Mouse (Mus musculus): ENCODE measurements at regions not wholly inside any gene's neighbourhood (a gene's known extent, or its start where the extent isn't known, plus 50 kb on each side); places are given as distances from the start of the nearest gene placed in this dataset.

DNA sequence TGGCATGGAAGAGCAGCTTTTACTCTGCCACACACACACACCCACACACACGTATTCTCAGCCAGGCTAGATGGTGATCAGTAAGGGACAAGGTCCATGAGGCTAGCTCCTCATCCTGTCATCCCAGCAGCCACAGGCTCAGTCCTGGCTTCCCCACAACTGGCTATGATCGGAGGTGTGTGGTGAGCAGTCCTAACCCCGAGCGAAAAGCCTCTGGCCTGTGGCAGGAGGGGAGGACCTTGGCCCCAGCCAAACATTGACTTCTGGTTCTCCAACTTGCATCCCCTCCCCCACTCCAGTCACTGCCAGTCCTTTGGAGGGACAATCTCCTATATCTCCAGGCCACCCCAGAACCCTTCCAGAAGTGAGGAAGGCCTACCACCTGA is 65.2 kb upstream of the Ttc34 start:
- TF ChIP-seq CTCF (conservative IDR thresholded peaks at IDR 0.05; ENCODE audit: low read length), result no peak
- TF ChIP-seq NANOG (IDR thresholded peaks at IDR 0.05; ENCODE audit: borderline replicate concordance, low read length), result no peak
- TF ChIP-seq POU5F1 (IDR thresholded peaks at IDR 0.05; ENCODE audit: borderline replicate concordance, low read length), result no peak
